Mouse (Mus musculus): ENCODE results near the gene Ccdc6. TPM values are rescaled to one million over a fixed set of nuclear protein-coding genes. Genes with fewer than 3 reads are reported as not detected.

Gene Ccdc6
- total and polyA plus RNA-seq, 3 experiments: 14.3 to 28.5 (median 26.3) TPM

DNA sequence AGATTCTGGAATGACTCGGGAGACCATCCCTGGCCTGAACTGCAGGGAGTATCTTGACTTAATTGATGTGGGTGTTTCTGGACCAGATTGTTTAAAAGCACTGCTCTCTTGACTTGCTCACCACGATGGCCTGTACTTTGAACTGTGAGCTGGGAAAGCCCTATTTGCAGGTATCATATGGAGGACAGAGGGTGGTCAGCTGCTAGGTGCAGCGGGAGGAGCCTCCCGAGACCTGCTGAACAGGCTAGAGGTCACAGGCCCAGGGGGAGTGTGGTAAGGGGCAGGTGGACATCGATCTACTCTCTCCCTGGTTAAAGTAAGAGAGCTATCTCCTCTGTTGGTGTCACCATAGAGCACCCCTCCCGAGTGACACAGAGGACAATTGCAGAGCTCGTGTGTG is 28.6 kb downstream of the Ccdc6 start:
- Histone ChIP-seq H3K4me3 (no peak overlapping the region), H3K9ac (ENCODE audit: low read depth, low read length) (no peak overlapping the region), H3K27ac (no peak overlapping the region), H3K4me1 (ENCODE audit: control insufficient read depth, insufficient read depth, low read length) (peaks cover 11% of the 10 kb centered on the region), H3K36me3 (ENCODE audit: control insufficient read depth, insufficient read depth, low read length) (no peaks in the 10 kb centered on the region), H3K27me3 (ENCODE audit: control insufficient read depth, insufficient read depth, low read length) (no peaks in the 10 kb centered on the region), H3K79me2 (replicated peaks; ENCODE audit: control insufficient read depth, insufficient read depth, low read length) (peaks cover 7% of the 10 kb centered on the region)
- DNase-seq: no peak
- WGBS: 69% methylated on average over 7 of the region's 7 CpGs
- no peak for TF ChIP-seq POLR2A (IDR thresholded peaks at IDR 0.05; ENCODE audit: insufficient read depth, low read depth, low read length)
- no peak for TF ChIP-seq CTCF (IDR thresholded peaks at IDR 0.05)
- TF ChIP-seq EP300 (IDR thresholded peaks at IDR 0.05; ENCODE audit: insufficient read depth, low read depth, low read length): no peak
- intact Hi-C loops (cut with DNase I): no loop called here

GRCm38 (mm10) chr10:70127273-70127672 is 30.4 kb downstream of the Ccdc6 start:
- intact Hi-C loops (cut with DNase I): no loop called here
- peaks cover 11% of the 10 kb centered on the region for H3K4me1 ChIP-seq (ENCODE audit: control insufficient read depth, insufficient read depth, low read length)
- DNase-seq: no peak
- peaks cover 5% of the 10 kb centered on the region; the same call in 1 of the 2 replicates for H3K79me2 ChIP-seq (replicated peaks; ENCODE audit: control insufficient read depth, insufficient read depth, low read length)
- WGBS: 60% methylated on average over 8 of the region's 8 CpGs
- no peak overlapping the region for H3K9ac ChIP-seq (ENCODE audit: low read depth, low read length)
- peaks cover 3% of the 10 kb centered on the region for H3K36me3 ChIP-seq (ENCODE audit: control insufficient read depth, insufficient read depth, low read length)
- H3K27me3 ChIP-seq (ENCODE audit: control insufficient read depth, insufficient read depth, low read length): no peaks in the 10 kb centered on the region
- H3K4me3 ChIP-seq: no peak overlapping the region
- no peak for TF ChIP-seq CTCF (IDR thresholded peaks at IDR 0.05)
- no peak for TF ChIP-seq POLR2A (IDR thresholded peaks at IDR 0.05; ENCODE audit: insufficient read depth, low read depth, low read length)
- no peak for TF ChIP-seq EP300 (IDR thresholded peaks at IDR 0.05; ENCODE audit: insufficient read depth, low read depth, low read length)
- H3K27ac ChIP-seq: no peak overlapping the region

DNA sequence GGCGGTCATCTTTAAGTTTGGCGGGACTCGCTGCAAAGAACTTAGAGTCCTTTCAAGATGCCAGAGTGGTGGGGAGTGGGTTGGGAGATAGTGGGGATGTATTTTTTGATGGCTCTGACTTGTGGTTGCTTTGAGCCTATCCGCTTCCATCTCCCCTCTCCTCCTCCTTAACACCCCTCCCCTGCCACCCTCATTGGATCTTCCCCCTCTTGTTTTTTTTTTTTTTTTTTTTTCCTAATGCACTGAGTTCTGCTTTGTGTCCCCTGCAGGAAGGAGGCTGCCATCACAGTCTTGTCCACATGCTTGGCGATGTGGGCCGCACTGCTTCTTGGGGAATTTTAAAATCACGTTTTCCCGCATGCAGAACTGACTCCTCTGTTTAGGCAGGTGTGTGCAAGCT is 31.5 kb downstream of the Ccdc6 start:
- no peak for DNase-seq

DNA sequence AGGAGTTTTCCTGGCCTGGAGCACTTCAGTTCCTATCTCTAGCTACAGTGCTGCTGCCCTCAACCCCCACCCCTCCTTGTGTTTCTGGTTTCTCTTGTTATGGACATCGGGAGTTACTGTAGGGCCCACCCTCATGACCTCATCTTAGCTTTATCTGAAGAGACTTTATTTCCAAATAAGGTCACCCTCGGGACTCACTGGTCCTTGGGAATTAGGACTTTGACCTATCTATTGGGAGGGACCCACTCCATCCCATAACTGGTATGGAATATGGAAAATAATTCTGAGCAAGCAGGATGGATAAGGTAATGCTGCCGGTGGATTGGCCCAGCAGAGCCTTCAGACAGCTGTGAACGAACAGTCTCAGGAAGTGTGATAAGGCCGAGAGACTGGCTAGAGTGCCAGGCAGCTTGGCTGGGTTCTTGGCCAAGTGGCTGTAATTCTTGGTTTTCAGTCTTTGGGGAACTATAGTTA is 35.2 kb downstream of the Ccdc6 start:
- 6% methylated on average over 5 of the region's 5 CpGs for WGBS

More for the DNA sequence above, 31.5 kb downstream of the Ccdc6 start:
- H3K79me2 ChIP-seq (replicated peaks; ENCODE audit: control insufficient read depth, insufficient read depth, low read length): peaks cover 5% of the 10 kb centered on the region; the same call in 1 of the 2 replicates
- no peak for TF ChIP-seq POLR2A (IDR thresholded peaks at IDR 0.05; ENCODE audit: insufficient read depth, low read depth, low read length)
- TF ChIP-seq CTCF (IDR thresholded peaks at IDR 0.05): no peak
- H3K27ac ChIP-seq: no peak overlapping the region
- no peak overlapping the region for H3K4me3 ChIP-seq
- peaks cover 4% of the 10 kb centered on the region for H3K36me3 ChIP-seq (ENCODE audit: control insufficient read depth, insufficient read depth, low read length)
- peaks cover 19% of the 10 kb centered on the region for H3K4me1 ChIP-seq (ENCODE audit: control insufficient read depth, insufficient read depth, low read length)
- no peak overlapping the region for H3K9ac ChIP-seq (ENCODE audit: low read depth, low read length)
- H3K27me3 ChIP-seq (ENCODE audit: control insufficient read depth, insufficient read depth, low read length): no peaks in the 10 kb centered on the region
- intact Hi-C loops (cut with DNase I): no loop called here
- 91% methylated on average over 8 of the region's 8 CpGs for WGBS

GRCm38 (mm10) chr10:70132714-70133113 is 35.8 kb downstream of the Ccdc6 start:
- no peak overlapping the region for H3K9ac ChIP-seq (ENCODE audit: low read depth, low read length)
- H3K79me2 ChIP-seq (replicated peaks; ENCODE audit: control insufficient read depth, insufficient read depth, low read length): no peaks in the 10 kb centered on the region
- peaks cover 19% of the 10 kb centered on the region for H3K4me1 ChIP-seq (ENCODE audit: control insufficient read depth, insufficient read depth, low read length)
- H3K4me3 ChIP-seq: no peak overlapping the region
- TF ChIP-seq EP300 (IDR thresholded peaks at IDR 0.05; ENCODE audit: insufficient read depth, low read depth, low read length): no peak
- no peaks in the 10 kb centered on the region for H3K27me3 ChIP-seq (ENCODE audit: control insufficient read depth, insufficient read depth, low read length)
- intact Hi-C loops (cut with DNase I): loop anchor here (5.0 kb wide), 1 partner anchor 35 kb away; the partner anchor contains the start of gene Ccdc6
- no peak overlapping the region for H3K27ac ChIP-seq
- H3K36me3 ChIP-seq (ENCODE audit: control insufficient read depth, insufficient read depth, low read length): peaks cover 4% of the 10 kb centered on the region
- DNase-seq: no peak
- 40% methylated on average over 6 of the region's 6 CpGs for WGBS

More for the DNA sequence above, 35.2 kb downstream of the Ccdc6 start:
- no peak overlapping the region for H3K4me3 ChIP-seq
- H3K36me3 ChIP-seq (ENCODE audit: control insufficient read depth, insufficient read depth, low read length): peaks cover 4% of the 10 kb centered on the region
- intact Hi-C loops (cut with DNase I): loop anchor here (5.0 kb wide), 1 partner anchor 35 kb away; the partner anchor contains the start of gene Ccdc6
- no peaks in the 10 kb centered on the region for H3K79me2 ChIP-seq (replicated peaks; ENCODE audit: control insufficient read depth, insufficient read depth, low read length)
- H3K27ac ChIP-seq: peak overlapping the region; percentile 28
- peak; percentile 29 to 38 for DNase-seq
- no peaks in the 10 kb centered on the region for H3K27me3 ChIP-seq (ENCODE audit: control insufficient read depth, insufficient read depth, low read length)
- TF ChIP-seq EP300 (IDR thresholded peaks at IDR 0.05; ENCODE audit: insufficient read depth, low read depth, low read length): no peak
- TF ChIP-seq CTCF (IDR thresholded peaks at IDR 0.05): no peak
- no peak for TF ChIP-seq POLR2A (IDR thresholded peaks at IDR 0.05; ENCODE audit: insufficient read depth, low read depth, low read length)
- no peak overlapping the region for H3K9ac ChIP-seq (ENCODE audit: low read depth, low read length)
- H3K4me1 ChIP-seq (ENCODE audit: control insufficient read depth, insufficient read depth, low read length): peaks cover 19% of the 10 kb centered on the region

GRCm38 (mm10) chr10:70133188-70133587 is 36.3 kb downstream of the Ccdc6 start:
- peaks cover 4% of the 10 kb centered on the region for H3K36me3 ChIP-seq (ENCODE audit: control insufficient read depth, insufficient read depth, low read length)
- peaks cover 19% of the 10 kb centered on the region for H3K4me1 ChIP-seq (ENCODE audit: control insufficient read depth, insufficient read depth, low read length)
- intact Hi-C loops (cut with DNase I): loop anchor here (5.0 kb wide), 1 partner anchor 36 kb away; the partner anchor contains the start of gene Ccdc6
- WGBS: 22% methylated on average over 6 of the region's 6 CpGs
- H3K4me3 ChIP-seq: no peak overlapping the region
- H3K9ac ChIP-seq (ENCODE audit: low read depth, low read length): no peak overlapping the region
- peak in 1 of 2 experiments; percentile 25 for DNase-seq
- no peaks in the 10 kb centered on the region for H3K79me2 ChIP-seq (replicated peaks; ENCODE audit: control insufficient read depth, insufficient read depth, low read length)
- H3K27ac ChIP-seq: no peak overlapping the region
- no peaks in the 10 kb centered on the region for H3K27me3 ChIP-seq (ENCODE audit: control insufficient read depth, insufficient read depth, low read length)
- no peak for TF ChIP-seq CTCF (IDR thresholded peaks at IDR 0.05)
